Mouse (Mus musculus): ENCODE data around the gene Csrnp3. TPM values are rescaled to one million over a fixed set of nuclear protein-coding genes. Genes with fewer than 3 reads are reported as not detected.

The Csrnp3 gene
- total and polyA plus RNA-seq, 2 experiments from 2014 or later = 46.2 to 98.2 TPM

GRCm38 (mm10) chr2:65987588-65987987 is 142.0 kb downstream of the Csrnp3 start:
- no peak for DNase-seq
- no peak for ATAC-seq
- no peaks in the 10 kb centered on the region for H3K27me3 ChIP-seq (ENCODE audit: insufficient read depth, low read length)
- no peaks in the 10 kb centered on the region for H3K9me3 ChIP-seq (ENCODE audit: low read length)
- H3K4me1 ChIP-seq (ENCODE audit: insufficient read depth) = 0 out of 2 replicates have a peak, but pooled peaks cover 3% of the 10 kb centered on the region
- no peak overlapping the region for H3K4me2 ChIP-seq (ENCODE audit: low read depth)
- H3K9ac ChIP-seq = no peak overlapping the region
- H3K27ac ChIP-seq (ENCODE audit: low read depth, low read length) = no peak overlapping the region
- 52% methylated on average over 3 of the region's 3 CpGs for WGBS
- TF ChIP-seq CTCF (IDR thresholded peaks at IDR 0.05; ENCODE audit: low read depth) = no peak
- no peaks in the 10 kb centered on the region; the same call in 1 of the 2 replicates for H3K36me3 ChIP-seq (ENCODE audit: insufficient read depth)
- H3K4me3 ChIP-seq (ENCODE audit: low read depth, low read length) = no peak overlapping the region

- TF ChIP-seq CTCF (IDR thresholded peaks at IDR 0.05; ENCODE audit: low read depth) = no peak
- 65% methylated on average over 3 of the region's 3 CpGs for WGBS
Observed at GRCm38 (mm10) chr2:65988788-65989187, 143.2 kb downstream of the Csrnp3 start.

GRCm38 (mm10) chr2:65990108-65990507 is 144.5 kb downstream of the Csrnp3 start:
- ATAC-seq = no peak
- Histone ChIP-seq H3K9ac (no peak overlapping the region), H3K27me3 (ENCODE audit: insufficient read depth, low read length) (no peaks in the 10 kb centered on the region), H3K4me3 (ENCODE audit: low read depth, low read length) (no peak overlapping the region), H3K9me3 (ENCODE audit: low read length) (no peaks in the 10 kb centered on the region), H3K4me2 (ENCODE audit: low read depth) (no peak overlapping the region), H3K36me3 (ENCODE audit: insufficient read depth) (no peaks in the 10 kb centered on the region), H3K4me1 (ENCODE audit: insufficient read depth) (peaks cover 20% of the 10 kb centered on the region), H3K27ac (ENCODE audit: low read depth, low read length) (no peak overlapping the region)
- TF ChIP-seq CTCF (IDR thresholded peaks at IDR 0.05; ENCODE audit: low read depth) = peak; percentile 38
- DNase-seq = no peak

More at GRCm38 (mm10) chr2:65988788-65989187, 143.2 kb downstream of the Csrnp3 start:
- H3K4me1 ChIP-seq (ENCODE audit: insufficient read depth) = peaks cover 10% of the 10 kb centered on the region; the same call in 1 of the 2 replicates
- H3K4me3 ChIP-seq (ENCODE audit: low read depth, low read length) = no peak overlapping the region
- ATAC-seq (peak; percentile 61; the same call in 1 of the 2 replicates), DNase-seq (peak; percentile 29)
- no peak overlapping the region for H3K4me2 ChIP-seq (ENCODE audit: low read depth)
- no peaks in the 10 kb centered on the region for H3K36me3 ChIP-seq (ENCODE audit: insufficient read depth)
- H3K9ac ChIP-seq = no peak overlapping the region
- no peaks in the 10 kb centered on the region for H3K27me3 ChIP-seq (ENCODE audit: insufficient read depth, low read length)
- H3K27ac ChIP-seq (ENCODE audit: low read depth, low read length) = no peak overlapping the region
- H3K9me3 ChIP-seq (ENCODE audit: low read length) = no peaks in the 10 kb centered on the region

- ATAC-seq = no peak
- Histone ChIP-seq H3K4me2 (ENCODE audit: low read depth) (no peak overlapping the region), H3K9me3 (ENCODE audit: low read length) (no peaks in the 10 kb centered on the region), H3K36me3 (ENCODE audit: insufficient read depth) (no peaks in the 10 kb centered on the region), H3K4me1 (ENCODE audit: insufficient read depth) (peaks cover 23% of the 10 kb centered on the region), H3K27ac (ENCODE audit: low read depth, low read length) (no peak overlapping the region), H3K27me3 (ENCODE audit: insufficient read depth, low read length) (no peaks in the 10 kb centered on the region), H3K4me3 (ENCODE audit: low read depth, low read length) (no peak overlapping the region), H3K9ac (no peak overlapping the region)
- WGBS = 31% methylated on average over 4 of the region's 4 CpGs
- no peak for DNase-seq
- TF ChIP-seq CTCF (IDR thresholded peaks at IDR 0.05; ENCODE audit: low read depth) = no peak
Observed at GRCm38 (mm10) chr2:65990754-65991153, 145.2 kb downstream of the Csrnp3 start.

GRCm38 (mm10) chr2:65993371-65993770 is 147.8 kb downstream of the Csrnp3 start:
- Histone ChIP-seq H3K9me3 (ENCODE audit: low read length) (no peaks in the 10 kb centered on the region), H3K4me2 (ENCODE audit: low read depth) (peak overlapping the region; percentile 34), H3K4me3 (ENCODE audit: low read depth, low read length) (no peak overlapping the region), H3K27ac (ENCODE audit: low read depth, low read length) (peak overlapping the region; percentile 69), H3K9ac (peak overlapping the region; percentile 4; the same call in 1 of the 2 replicates), H3K4me1 (ENCODE audit: insufficient read depth) (peaks cover 23% of the 10 kb centered on the region), H3K36me3 (ENCODE audit: insufficient read depth) (no peaks in the 10 kb centered on the region), H3K27me3 (ENCODE audit: insufficient read depth, low read length) (no peaks in the 10 kb centered on the region)
- ATAC-seq (no peak), DNase-seq (peak; percentile 62)
- no peak for TF ChIP-seq CTCF (IDR thresholded peaks at IDR 0.05; ENCODE audit: low read depth)
- WGBS = 15% methylated on average over 14 of the region's 14 CpGs

- peak; percentile 94 for ATAC-seq
Observed at GRCm38 (mm10) chr2:65994886-65995468, 149.4 kb downstream of the Csrnp3 start.

GRCm38 (mm10) chr2:65998747-65999146 is 153.2 kb downstream of the Csrnp3 start:
- 96% methylated on average over 2 of the region's 2 CpGs for WGBS
- H3K27me3 ChIP-seq (ENCODE audit: insufficient read depth, low read length) = no peaks in the 10 kb centered on the region
- H3K4me3 ChIP-seq (ENCODE audit: low read depth, low read length) = no peak overlapping the region
- no peak for TF ChIP-seq CTCF (IDR thresholded peaks at IDR 0.05; ENCODE audit: low read depth)
- no peak overlapping the region for H3K9ac ChIP-seq
- H3K4me1 ChIP-seq (ENCODE audit: insufficient read depth) = peaks cover 14% of the 10 kb centered on the region
- H3K36me3 ChIP-seq (ENCODE audit: insufficient read depth) = peaks cover 8% of the 10 kb centered on the region; the same call in 1 of the 2 replicates
- no peak overlapping the region for H3K27ac ChIP-seq (ENCODE audit: low read depth, low read length)
- H3K4me2 ChIP-seq (ENCODE audit: low read depth) = no peak overlapping the region
- DNase-seq (no peak), ATAC-seq (no peak)
- H3K9me3 ChIP-seq (ENCODE audit: low read length) = no peaks in the 10 kb centered on the region

More at GRCm38 (mm10) chr2:65994886-65995468, 149.4 kb downstream of the Csrnp3 start:
- H3K9me3 ChIP-seq (ENCODE audit: low read length) = no peaks in the 10 kb centered on the region
- peak overlapping the region; percentile 33; the same call in 1 of the 2 replicates for H3K9ac ChIP-seq
- 0 out of 2 replicates have a peak overlapping the region, but pooled peaks have one; percentile 30 for H3K4me2 ChIP-seq (ENCODE audit: low read depth)
- WGBS = 12% methylated on average over 13 of the region's 13 CpGs
- H3K4me3 ChIP-seq (ENCODE audit: low read depth, low read length) = no peak overlapping the region
- no peak for TF ChIP-seq CTCF (IDR thresholded peaks at IDR 0.05; ENCODE audit: low read depth)
- H3K4me1 ChIP-seq (ENCODE audit: insufficient read depth) = peaks cover 20% of the 10 kb centered on the region
- peak overlapping the region; percentile 76 for H3K27ac ChIP-seq (ENCODE audit: low read depth, low read length)
- no peaks in the 10 kb centered on the region for H3K27me3 ChIP-seq (ENCODE audit: insufficient read depth, low read length)
- peak; percentile 71 for DNase-seq
- H3K36me3 ChIP-seq (ENCODE audit: insufficient read depth) = no peaks in the 10 kb centered on the region

Data from forebrain, postnatal 0 days (tissue).